Mouse (Mus musculus): ENCODE results near the gene Ugcg.

- no peak for TF ChIP-seq CTCF (IDR thresholded peaks at IDR 0.05; ENCODE audit: insufficient read depth, low read length)
- TF ChIP-seq POLR2A (IDR thresholded peaks at IDR 0.05; ENCODE audit: borderline replicate concordance, extremely low read depth, low read depth, low read length): no peak
These were observed 19.1 kb upstream of the Ugcg start for GRCm38 (mm10) chr4:59169981-59170380.
